26 mouse cellular contexts compared by ENCODE assay signal in the genomic region with DNA sequence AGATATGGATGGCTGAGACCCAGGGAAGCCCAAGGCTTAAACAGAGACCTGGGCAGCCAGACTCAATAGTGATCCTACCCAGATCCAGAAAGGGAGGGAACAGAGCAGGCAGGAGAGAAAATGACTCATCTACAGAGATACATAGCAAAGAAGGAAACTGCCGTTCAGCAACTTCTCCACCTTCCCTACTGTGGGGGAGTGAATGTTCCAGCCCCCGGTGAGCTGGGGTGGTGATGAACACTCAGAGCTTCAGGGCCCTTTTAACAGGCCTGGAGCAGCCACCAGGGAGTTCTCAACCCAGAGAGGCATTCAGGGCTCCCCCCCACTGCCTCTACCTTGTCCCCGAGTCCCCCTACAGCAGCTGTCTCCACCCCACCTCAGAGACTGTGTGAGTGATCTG.
DNase-seq lines count a peak whose midpoint lies in the region; ATAC-seq and TF ChIP-seq lines count a peak whose summit lies in the region.
"Had no signal": no experiment of that assay in that cellular context is flagged by ENCODE, and none has a peak within 500 bp of the region (broad histone marks: within the 10 kb centered on the region; RNA-seq: fewer than 3 reads in every experiment).

No protein-coding gene starts in this region.

- no peak overlapping the region for H3K4me3 ChIP-seq in left cerebral cortex, adult 2 months
- H3K4me3 ChIP-seq: embryonic facial prominence, embryonic 12.5 days; embryonic facial prominence, embryonic 15.5 days; heart, adult 2 months; heart, embryonic 10.5 days; heart, embryonic 13.5 days; hindbrain, embryonic 13.5 days had no signal

- intact Hi-C loops in left cerebral cortex, adult 2 months (cut with DNase I): loop anchor here (5.0 kb wide), 3 partner anchors 61 to 144 kb away; partner anchors contain the start of gene Nectin1
- intact Hi-C loops in left cerebral cortex, postnatal 10 days (cut with DNase I): no loop called here

- TF ChIP-seq CTCF in left cerebral cortex, adult 2 months (IDR thresholded peaks at IDR 0.05): no peak

- peak; percentile 95 for ATAC-seq in frontal cortex, adult (ENCODE audit: low TSS enrichment)
- ATAC-seq: CD4-positive, CD25-positive, alpha-beta regulatory T cell, adult 4 months; forebrain, embryonic 14.5 days; forebrain, postnatal 0 days; hindbrain, embryonic 16.5 days had no signal

- H3K27ac ChIP-seq in left cerebral cortex, adult 2 months: no peak overlapping the region
- H3K27ac ChIP-seq: embryonic facial prominence, embryonic 12.5 days; embryonic facial prominence, embryonic 15.5 days; heart, adult 2 months; heart, embryonic 10.5 days; heart, embryonic 13.5 days; hindbrain, embryonic 13.5 days had no signal

- DNase-seq in frontal cortex, postnatal 14 days (ENCODE audit: low spot score in 2 of 2): no peak
- peak; percentile 48 to 49 for DNase-seq in left cerebral cortex, adult 2 months (ENCODE audit: extremely low spot score in 1 of 2, low spot score in 2 of 2)
- DNase-seq in left cerebral cortex, postnatal 10 days (ENCODE audit: extremely low spot score in 1 of 2, low spot score in 2 of 2): no peak
- DNase-seq in right cerebral cortex, adult 2 months (ENCODE audit: low spot score in 2 of 2): peak; percentile 49 to 57
- no peak for DNase-seq in right cerebral cortex, postnatal 25 days
- DNase-seq in brain, adult 2 months (ENCODE audit: low read depth, low spot score): peak; percentile 80
- DNase-seq in cerebellum, adult 9-10 months: no peak
- DNase-seq: adrenal gland, postnatal 14 days; cerebellum, adult 11-12 months; cerebellum, adult 9-11 months; cerebellum, postnatal 25 days; forebrain, postnatal 0 days; gastrocnemius, postnatal 10 days; gastrocnemius, postnatal 36 days; heart, adult 2 months; heart, postnatal 14 days; heart, postnatal 4 days had no signal

Comparison
In these comparisons a context has a peak if more than half of its experiments do, and no peak if none do; other contexts are left out.
1. DNase-seq: peak in left cerebral cortex, adult 2 months (2 of 2), right cerebral cortex, adult 2 months (2 of 2) and brain, adult 2 months (single experiment); none in frontal cortex, postnatal 14 days (0 of 2), left cerebral cortex, postnatal 10 days (0 of 2), right cerebral cortex, postnatal 25 days (single experiment) and cerebellum, adult 9-10 months (single experiment).